Mouse (Mus musculus) MEL (cell line): ENCODE data around the gene Esf1.

ENCODE experiments used
- CTCF ChIP-seq, 3 experiments: IDR thresholded peaks in 2 of 3; conservative IDR thresholded peaks in 1 of 3; 2 replicates each; pipeline ENCODE4 v1.5.1; 2011 to 2012; ENCODE audit warnings: low read length in 3 of 3, low read depth in 2 of 3, mild to moderate bottlenecking in 2 of 3, improper control_type of control experiment in 1 of 3, inconsistent platforms in 1 of 3, mixed read lengths in 1 of 3, moderate library complexity in 1 of 3; ENCODE audit not compliant: control insufficient read depth in 1 of 3, insufficient read depth in 1 of 3, poor library complexity in 1 of 3, severe bottlenecking in 1 of 3
- EP300 ChIP-seq, 2 experiments: IDR thresholded peaks; 2 replicates each; pipeline ENCODE4 v1.6.1; 2011; ENCODE audit warnings: improper control_type of control experiment in 2 of 2, low read length in 2 of 2, low read depth in 1 of 2, mild to moderate bottlenecking in 1 of 2
- HCFC1 ChIP-seq: IDR thresholded peaks from 2 replicates; pipeline ENCODE4 v1.6.1; 2012; ENCODE audit warnings: low read depth, mild to moderate bottlenecking, inconsistent platforms, low read length, improper control_type of control experiment, moderate library complexity
- MAFK ChIP-seq: IDR thresholded peaks from 2 replicates; pipeline ENCODE4 v1.6.1; 2011; ENCODE audit warnings: low read depth, mild to moderate bottlenecking, low read length, improper control_type of control experiment, borderline replicate concordance
- MXI1 ChIP-seq: IDR thresholded peaks from 2 replicates; pipeline ENCODE4 v1.6.1; 2011; ENCODE audit warnings: mild to moderate bottlenecking, low read depth, low read length, improper control_type of control experiment
- POLR2A ChIP-seq, 2 experiments: IDR thresholded peaks; 2 replicates each; pipeline ENCODE4 v1.6.1; 2011 to 2012; ENCODE audit warnings: low read length in 2 of 2, mild to moderate bottlenecking in 2 of 2, control low read depth in 1 of 2, improper control_type of control experiment in 1 of 2, low read depth in 1 of 2, moderate library complexity in 1 of 2; ENCODE audit not compliant: control insufficient read depth in 1 of 2, insufficient read depth in 1 of 2, poor library complexity in 1 of 2
- POLR2AphosphoS2 ChIP-seq: IDR thresholded peaks from 2 replicates; pipeline ENCODE4 v1.6.1; 2011; ENCODE audit warnings: low read length, improper control_type of control experiment
- TAL1 ChIP-seq: IDR thresholded peaks from 2 replicates; pipeline ENCODE4 v1.6.1; 2012; ENCODE audit warnings: mild to moderate bottlenecking, inconsistent platforms, low read length, moderate library complexity, mixed read lengths
- UBTF ChIP-seq: IDR thresholded peaks from 2 replicates; pipeline ENCODE4 v1.6.1; 2012; ENCODE audit warnings: low read depth, mild to moderate bottlenecking, inconsistent platforms, low read length, improper control_type of control experiment, moderate library complexity, borderline replicate concordance; ENCODE audit not compliant: insufficient read depth
- ZC3H11A ChIP-seq: IDR thresholded peaks from 2 replicates; pipeline ENCODE4 v1.6.1; 2012; ENCODE audit warnings: low read depth, mild to moderate bottlenecking, inconsistent platforms, low read length, improper control_type of control experiment

DNA sequence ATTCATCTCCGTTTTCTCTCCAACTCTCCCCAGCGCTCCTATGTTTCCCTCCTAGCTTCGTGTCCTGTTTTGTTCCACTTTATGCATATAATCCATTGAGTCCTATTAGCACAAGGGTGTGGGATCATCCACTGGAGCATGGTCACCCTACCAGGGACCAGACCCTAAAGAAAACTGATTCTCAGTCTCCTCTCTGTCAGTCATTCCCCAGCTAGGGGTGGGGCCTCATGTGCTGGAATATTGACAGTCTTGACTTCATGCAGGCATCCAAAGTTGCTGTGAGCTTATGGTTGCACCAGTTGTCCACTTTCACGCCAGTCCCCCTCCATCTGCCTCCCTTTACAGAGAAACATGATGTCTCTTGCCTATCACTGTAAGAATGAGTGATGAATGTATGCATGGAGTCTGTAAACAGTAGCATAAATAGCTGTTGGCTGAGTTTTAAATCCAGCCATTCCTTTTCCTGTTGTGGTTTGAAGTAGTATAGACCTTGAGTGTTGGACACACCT, 44.2 kb upstream of the Esf1 start:
- TF ChIP-seq MXI1 = no peak
- no peak for TF ChIP-seq CTCF (IDR thresholded peaks at IDR 0.05 in 2 of 3, conservative IDR thresholded peaks at IDR 0.05 in 1 of 3; ENCODE audit: control insufficient read depth in 1 of 3, insufficient read depth in 1 of 3, low read depth in 2 of 3, low read length in 3 of 3, poor library complexity in 1 of 3, severe bottlenecking in 1 of 3)
- TF ChIP-seq HCFC1 = no peak
- no peak for TF ChIP-seq ZC3H11A
- no peak for TF ChIP-seq UBTF
- TF ChIP-seq POLR2A (IDR thresholded peaks at IDR 0.05; ENCODE audit: control insufficient read depth in 1 of 2, insufficient read depth in 1 of 2, low read depth in 1 of 2, low read length in 2 of 2, poor library complexity in 1 of 2) = no peak
- TF ChIP-seq TAL1 = no peak
- no peak for TF ChIP-seq POLR2AphosphoS2
- TF ChIP-seq MAFK = no peak
- no peak for TF ChIP-seq EP300 (IDR thresholded peaks at IDR 0.05; ENCODE audit: low read depth in 1 of 2, low read length in 2 of 2)
